Mouse (Mus musculus) layer of hippocampus, adult 8-10 months (tissue): ENCODE data around the gene Clic6. TPM values are rescaled to one million over a fixed set of nuclear protein-coding genes. Genes with fewer than 3 reads are reported as not detected.

Experiments used
- DNase-seq, 2 experiments: peaks; one replicate each; pipeline ENCODE4 v3.0.0; 2022; ENCODE audit warnings: low spot score in 2 of 2
- total RNA-seq, 4 experiments: library from RNA; stranded (reverse); gene quantifications; 2 replicates each; pipeline ENCODE4 v1.2.4; 2022

Gene Clic6
- total RNA-seq, 4 experiments from 2014 or later: 0.72 to 2.5 (median 2.4) TPM

DNA sequence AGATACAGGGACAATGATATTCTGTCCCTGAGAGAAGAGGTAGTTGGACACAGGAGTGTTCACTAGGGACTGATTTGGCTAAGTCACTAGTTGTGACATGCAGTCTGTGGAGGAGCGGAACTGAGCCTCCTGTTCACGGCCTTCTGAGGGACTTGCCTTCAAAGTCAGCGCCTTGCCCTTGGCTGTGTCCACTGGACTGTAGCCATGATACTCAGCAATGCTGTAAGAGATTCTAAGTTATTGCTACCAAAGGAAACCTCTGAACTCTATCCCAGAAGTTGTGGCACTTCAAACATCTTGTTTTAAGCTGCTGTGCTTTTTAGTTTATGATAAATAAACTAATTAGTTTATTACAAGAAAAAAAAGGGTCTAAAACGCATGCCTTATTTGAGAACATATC is 102.3 kb downstream of the Clic6 start:
- DNase-seq: no peak

Other genes with a start within 250 kb of the Clic6 start
- gene Kcne2, start 193.3 kb upstream of the Clic6 start, total RNA-seq: 1 to 10 TPM in 2 of 4 experiments, not detected in 2; 1.2 to 1.5 TPM
- gene Smim11, start 184.4 kb upstream of the Clic6 start, total RNA-seq: 10 to 100 TPM; 16.8 to 27.3 (median 21.0) TPM
- gene Fam243, start 164.3 kb upstream of the Clic6 start, total RNA-seq: not detected
- not detected for gene Kcne1, start 126.3 kb upstream of the Clic6 start, total RNA-seq
- gene Rcan1, start 14.9 kb upstream of the Clic6 start, total RNA-seq: 10 to 100 TPM; 42.4 to 47.6 (median 45.9) TPM